ENCODE assay signal across 8 mouse cellular contexts in genomic region chr2:93014093-93014937, GRCm38 (mm10). TPM values are rescaled to one million over a fixed set of nuclear protein-coding genes. Genes with fewer than 3 reads are reported as not detected.
DNase-seq lines count a peak whose midpoint lies in the region; ATAC-seq and TF ChIP-seq lines count a peak whose summit lies in the region.

No protein-coding gene starts in this region.

- H3K27me3 ChIP-seq in heart, embryonic 13.5 days (replicated peaks): no peaks in the 10 kb centered on the region
- no peaks in the 10 kb centered on the region for H3K27me3 ChIP-seq in kidney, postnatal 0 days (ENCODE audit: insufficient read depth, low read length)
- H3K27me3 ChIP-seq in small intestine, adult 2 months (ENCODE audit: control insufficient read depth, insufficient read depth, low read length): peaks cover 9% of the 10 kb centered on the region; the same call in 1 of the 2 replicates

- peak overlapping the region; percentile 90 for H3K9ac ChIP-seq in heart, embryonic 13.5 days
- H3K9ac ChIP-seq in kidney, postnatal 0 days (ENCODE audit: low read depth, low read length): peak overlapping the region; percentile 68

- 5% methylated on average over 30 of the region's 50 CpGs for WGBS in heart, embryonic 13.5 days
- WGBS in kidney, postnatal 0 days: 3% methylated on average over 41 of the region's 50 CpGs
- WGBS in small intestine, adult 2 months: 7% methylated on average over 45 of the region's 50 CpGs

- peak overlapping the region; percentile 93 for H3K27ac ChIP-seq in heart, embryonic 13.5 days (replicated peaks)
- H3K27ac ChIP-seq in kidney, postnatal 0 days: peak overlapping the region; percentile 90
- no peak overlapping the region for H3K27ac ChIP-seq in small intestine, adult 2 months (ENCODE audit: insufficient read depth, low read depth, low read length)

- TF ChIP-seq CTCF in kidney, postnatal 0 days (IDR thresholded peaks at IDR 0.05; ENCODE audit: low read depth): no peak
- no peak for TF ChIP-seq CTCF in small intestine, adult 2 months (IDR thresholded peaks at IDR 0.05; ENCODE audit: extremely low read depth, insufficient read length, insufficient replicate concordance, low read depth, low read length)

- peak; percentile 39 to 40 for DNase-seq in right cerebral cortex, postnatal 10 days (ENCODE audit: low spot score in 2 of 2)
- no peak for DNase-seq in right cerebral cortex, adult 2 months (ENCODE audit: low spot score in 2 of 2)
- DNase-seq in c-Kit-positive CD71-negative TER-119-negative erythroid progenitor cells, embryonic 14.5 days (ENCODE audit: low read depth): peak; percentile 69
- peak; percentile 66 for DNase-seq in kidney, postnatal 0 days (ENCODE audit: low spot score)
- DNase-seq in lung, postnatal 36 days: peak; percentile 66
- no peak for DNase-seq in layer of hippocampus, adult 18-20 months (ENCODE audit: low spot score in 2 of 2)

- H3K4me3 ChIP-seq in heart, embryonic 13.5 days: peak overlapping the region; percentile 68
- H3K4me3 ChIP-seq in kidney, postnatal 0 days (replicated peaks; ENCODE audit: low read depth, low read length): peak overlapping the region; percentile 46
- H3K4me3 ChIP-seq in small intestine, adult 2 months (ENCODE audit: low read depth, low read length): peak overlapping the region; percentile 52

- H3K4me2 ChIP-seq in heart, embryonic 13.5 days: peak overlapping the region; percentile 95
- H3K4me2 ChIP-seq in kidney, postnatal 0 days (ENCODE audit: low read length): peak overlapping the region; percentile 95

- no peaks in the 10 kb centered on the region for H3K9me3 ChIP-seq in heart, embryonic 13.5 days
- no peaks in the 10 kb centered on the region for H3K9me3 ChIP-seq in kidney, postnatal 0 days (replicated peaks; ENCODE audit: low read length)

- peaks cover 49% of the 10 kb centered on the region for H3K4me1 ChIP-seq in heart, embryonic 13.5 days
- H3K4me1 ChIP-seq in kidney, postnatal 0 days (replicated peaks; ENCODE audit: insufficient read depth, low read length): peaks cover 25% of the 10 kb centered on the region
- H3K4me1 ChIP-seq in small intestine, adult 2 months (ENCODE audit: control insufficient read depth, insufficient read depth, insufficient read length, low read length): peaks cover 9% of the 10 kb centered on the region

- peaks cover 28% of the 10 kb centered on the region for H3K36me3 ChIP-seq in heart, embryonic 13.5 days
- H3K36me3 ChIP-seq in kidney, postnatal 0 days (ENCODE audit: insufficient read depth, low read length): no peaks in the 10 kb centered on the region
- H3K36me3 ChIP-seq in small intestine, adult 2 months (ENCODE audit: control insufficient read depth, insufficient read depth, low read length): no peaks in the 10 kb centered on the region

- no peak for TF ChIP-seq POLR2A in small intestine, adult 2 months (IDR thresholded peaks at IDR 0.05; ENCODE audit: low read depth, low read length)

- peak; percentile 67 for ATAC-seq in heart, embryonic 13.5 days (ENCODE audit: extremely low read depth, insufficient number of reproducible peaks, low FRiP score, low TSS enrichment)
- ATAC-seq in kidney, postnatal 0 days (replicated peaks; ENCODE audit: low FRiP score, low read depth): peak; percentile 87

RNA-seq across cellular contexts. Expression of gene Prdm11, which starts 31.7 kb away (rescaled TPM):
- 2.8 and 3.6 TPM in 2 replicates for polyA plus RNA-seq in heart, embryonic 13.5 days (2015; fragmentation: Nextera tagmentation; extraction: Ambion mirVana)
- polyA plus RNA-seq in kidney, postnatal 0 days (2015; fragmentation: Nextera tagmentation; extraction: Ambion mirVana): 3.7 and 4.9 TPM in 2 replicates
- polyA plus RNA-seq in small intestine, adult 2 months (2012; rRNA removed): 1.7 and 2.6 TPM in 2 replicates
- 10 to 100 TPM; 22.2 to 26.0 TPM for total RNA-seq in layer of hippocampus, adult 18-20 months (2021)

Comparison
In these comparisons a context has a peak if more than half of its experiments do, and no peak if none do; other contexts are left out.
1. DNase-seq: peak in right cerebral cortex, postnatal 10 days (2 of 2), c-Kit-positive CD71-negative TER-119-negative erythroid progenitor cells, embryonic 14.5 days (single experiment), kidney, postnatal 0 days (single experiment) and lung, postnatal 36 days (single experiment); none in right cerebral cortex, adult 2 months (0 of 2) and layer of hippocampus, adult 18-20 months (0 of 2).
2. Peak in every context shown above with its lines, with median percentiles within 50 percentile points of each other: H3K4me3 ChIP-seq.